Mouse (Mus musculus) ES-E14 (cell line): ENCODE data around the gene Gm7942. TPM values are rescaled to one million over a fixed set of nuclear protein-coding genes. Genes with fewer than 3 reads are reported as not detected.
"Not testable (repeated sequence)": the region's sequence is repeated elsewhere in the genome, so short reads cannot be mapped to it uniquely, and the experiment has no call there.

Experiments
- DNase-seq: peaks from one replicate; pipeline ENCODE4 v3.0.0-alpha.2; 2013; ENCODE audit warnings: low read depth, low spot score
- H3K27ac ChIP-seq: 2 replicates; pipeline ENCODE4 v1.5.1; 2012; ENCODE audit warnings: low read depth, mild to moderate bottlenecking, low read length, moderate library complexity, mixed read lengths; ENCODE audit not compliant: poor library complexity, insufficient read depth, severe bottlenecking
- H3K36me3 ChIP-seq: 2 replicates; pipeline ENCODE4 v1.6.1; 2012; ENCODE audit warnings: mild to moderate bottlenecking, low read length, moderate library complexity, mixed read lengths; ENCODE audit not compliant: control insufficient read depth, poor library complexity, insufficient read depth, severe bottlenecking
- H3K4me1 ChIP-seq, 2 experiments: fragments of 150-350 bp in 1 of 2; sonication (generic) in 1 of 2; 2 replicates each; pipeline ENCODE4 v1.6.1; 2012; ENCODE audit warnings: low read length in 2 of 2, mild to moderate bottlenecking in 1 of 2, mixed read lengths in 1 of 2; ENCODE audit not compliant: control insufficient read depth in 2 of 2, insufficient read depth in 2 of 2, poor library complexity in 1 of 2
- H3K4me3 ChIP-seq, 2 experiments: fragments of 150-350 bp in 1 of 2; sonication (generic) in 1 of 2; 2 replicates each; pipeline ENCODE4 v1.5.1; 2012; ENCODE audit warnings: low read length in 2 of 2, low read depth in 1 of 2, mild to moderate bottlenecking in 1 of 2, mixed read lengths in 1 of 2; ENCODE audit not compliant: insufficient read depth in 1 of 2, poor library complexity in 1 of 2, severe bottlenecking in 1 of 2
- H3K9ac ChIP-seq: 2 replicates; pipeline ENCODE4 v1.6.1; 2012; ENCODE audit warnings: low read depth, mild to moderate bottlenecking, low read length, mixed read lengths; ENCODE audit not compliant: poor library complexity, insufficient read depth, severe bottlenecking
- H3K9me3 ChIP-seq: fragments of 150-350 bp; sonication (generic); 2 replicates; pipeline ENCODE4 v1.6.1; 2012; ENCODE audit warnings: low read depth, mild to moderate bottlenecking, low read length; ENCODE audit not compliant: control insufficient read depth, insufficient read depth
- in situ Hi-C, 2 experiments: fragments of 600-800 bp; cut with MboI; formaldehyde crosslinking; loops; one replicate each; pipeline ENCODE4 v1.15.1; 2025; ENCODE audit warnings: low sequenced_read_pairs in 2 of 2, inconsistent platforms in 1 of 2; ENCODE audit not compliant: unreplicated experiment in 2 of 2
- total RNA-seq: library from RNA; depleted of rRNA; stranded (reverse); fragments of 300-350 nt; gene quantifications from 2 replicates; pipeline ENCODE4 v1.2.3, GENCODE M21; 2012; rRNA removed

Gene Gm7942
- total RNA-seq: not detected in 2 replicates

DNA sequence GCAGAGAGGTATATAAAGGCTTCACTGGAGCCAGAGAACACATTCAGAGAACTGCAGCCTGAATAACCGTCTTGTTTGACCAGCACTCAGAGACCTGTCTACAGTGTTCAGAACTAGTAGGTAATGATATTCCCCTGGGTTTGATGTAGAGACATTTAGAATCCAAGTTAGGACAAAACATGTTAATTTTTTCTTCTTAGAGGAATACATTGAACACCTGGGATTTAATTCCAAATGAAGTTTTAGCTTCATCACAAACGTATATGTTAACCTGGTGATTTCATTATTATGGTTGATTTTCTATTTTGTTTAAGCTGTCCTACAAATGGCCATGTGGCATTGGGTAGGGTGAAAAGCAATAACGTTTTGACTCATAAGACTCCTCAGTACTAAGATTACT is at the start of gene Gm7942:
Gene Gm7942 (plus strand): TSS at position 301 of the 400 bp plus-strand sequence.
- in situ Hi-C loops: not testable (repeated sequence)

More for the DNA sequence above, at the start of gene Gm7942:
- H3K9ac ChIP-seq, H3K27ac ChIP-seq, H3K4me3 ChIP-seq, H3K9me3 ChIP-seq, H3K4me1 ChIP-seq, DNase-seq, H3K36me3 ChIP-seq: not testable (repeated sequence)

Other genes starting within 250 kb of the Gm7942 start
- gene Gm3183, start 241.5 kb upstream of the Gm7942 start, total RNA-seq: 0.21 and 0.36 TPM in 2 replicates
- gene Gm6367, start 118.3 kb upstream of the Gm7942 start, total RNA-seq: not detected in 2 replicates
- gene Gm16513, start 75.7 kb downstream of the Gm7942 start, total RNA-seq: 0.32 and 0.58 TPM in 2 replicates
- gene Gm10424, start 165.8 kb downstream of the Gm7942 start, total RNA-seq: not detected in 2 replicates
- gene Gm3259, start 199.0 kb downstream of the Gm7942 start, total RNA-seq: not detected in 2 replicates